Mouse (Mus musculus): ENCODE results near the gene Dqx1.

DNA sequence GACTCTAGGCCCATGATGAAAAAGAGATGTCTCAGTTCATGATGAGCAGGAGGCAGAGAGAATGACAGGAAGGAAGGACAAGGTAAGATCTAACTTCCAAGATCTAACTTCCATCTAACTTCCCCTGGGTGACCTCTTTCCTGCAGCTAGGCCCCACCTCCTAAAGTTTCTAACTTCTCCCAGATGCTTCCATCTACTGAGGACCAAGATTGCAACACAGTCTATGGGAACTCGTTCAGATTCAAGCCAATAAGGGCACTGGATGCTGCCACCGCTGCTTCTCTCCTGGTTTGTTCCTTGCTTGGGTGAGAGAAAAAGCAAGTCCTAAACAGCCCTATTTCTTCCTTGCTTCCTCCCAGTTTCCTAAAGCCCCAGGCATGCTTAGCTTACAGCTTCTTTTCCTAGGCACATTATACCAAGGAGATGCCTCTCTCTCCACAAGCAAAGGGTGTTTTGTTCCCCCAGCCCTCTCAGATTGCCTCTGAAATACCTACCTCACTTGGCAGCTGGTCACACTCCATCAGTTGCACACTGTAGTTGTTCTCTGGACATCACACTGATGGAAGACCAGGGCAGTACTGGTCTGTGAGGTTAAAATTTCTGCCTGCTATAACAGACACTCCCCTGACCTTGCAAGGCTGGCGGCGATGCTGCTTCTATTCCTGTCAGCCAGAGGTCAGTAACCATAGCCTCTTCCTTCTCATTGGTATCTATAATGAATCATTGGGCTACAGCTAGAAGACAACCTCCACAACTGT, 36.6 kb upstream of the Dqx1 start:
- TF ChIP-seq MAFK (IDR thresholded peaks at IDR 0.05; ENCODE audit: insufficient read depth, low read depth, low read length) (no peak), ZNF384 (IDR thresholded peaks at IDR 0.05; ENCODE audit: low read depth, low read length) (no peak), HCFC1 (IDR thresholded peaks at IDR 0.05; ENCODE audit: borderline replicate concordance, insufficient read depth, low read length) (no peak), CHD2 (IDR thresholded peaks at IDR 0.05; ENCODE audit: low read depth, low read length) (no peak)

Data from ES-E14 (cell line).